Mouse (Mus musculus): Measurements from ENCODE around the gene Gm42791. TPM values are rescaled to one million over a fixed set of nuclear protein-coding genes. Genes with fewer than 3 reads are reported as not detected.

Gm42791 gene
- polyA plus RNA-seq, 1 experiment, result not detected

GRCm38 (mm10) chr5:148927717-148928223, 67.2 kb downstream of the Gm42791 start:
- no peaks in the 10 kb centered on the region for H3K36me3 ChIP-seq (ENCODE audit: control insufficient read depth, insufficient read depth, low read length)
- no peak overlapping the region; the same call in 1 of the 2 replicates for H3K4me3 ChIP-seq (ENCODE audit: control insufficient read depth, low read depth, low read length)
- H3K27me3 ChIP-seq (ENCODE audit: control insufficient read depth, insufficient read depth, low read length), result no peaks in the 10 kb centered on the region
- no peak for TF ChIP-seq CTCF (IDR thresholded peaks at IDR 0.05; ENCODE audit: control insufficient read depth, insufficient read depth, insufficient replicate concordance, low read depth, low read length)
- no peak for TF ChIP-seq POLR2A (IDR thresholded peaks at IDR 0.05; ENCODE audit: control insufficient read depth, low read depth, low read length)
- peaks cover 7% of the 10 kb centered on the region for H3K4me1 ChIP-seq (ENCODE audit: control insufficient read depth, insufficient read depth, low read length)
- H3K27ac ChIP-seq (ENCODE audit: control insufficient read depth, insufficient read depth, low read depth, low read length), result no peak overlapping the region

- peaks cover 5% of the 10 kb centered on the region for H3K4me1 ChIP-seq (ENCODE audit: control insufficient read depth, insufficient read depth, low read length)
- TF ChIP-seq CTCF (IDR thresholded peaks at IDR 0.05; ENCODE audit: control insufficient read depth, insufficient read depth, insufficient replicate concordance, low read depth, low read length), result no peak
- no peak for TF ChIP-seq POLR2A (IDR thresholded peaks at IDR 0.05; ENCODE audit: control insufficient read depth, low read depth, low read length)
- no peaks in the 10 kb centered on the region for H3K27me3 ChIP-seq (ENCODE audit: control insufficient read depth, insufficient read depth, low read length)
- H3K4me3 ChIP-seq (ENCODE audit: control insufficient read depth, low read depth, low read length), result no peak overlapping the region
- H3K36me3 ChIP-seq (ENCODE audit: control insufficient read depth, insufficient read depth, low read length), result no peaks in the 10 kb centered on the region; the same call in 1 of the 2 replicates
- H3K27ac ChIP-seq (ENCODE audit: control insufficient read depth, insufficient read depth, low read depth, low read length), result no peak overlapping the region
Observed at GRCm38 (mm10) chr5:148924586-148924985, 70.4 kb downstream of the Gm42791 start.

- Histone ChIP-seq H3K27me3 (ENCODE audit: control insufficient read depth, insufficient read depth, low read length) (no peaks in the 10 kb centered on the region), H3K4me3 (ENCODE audit: control insufficient read depth, low read depth, low read length) (no peak overlapping the region), H3K4me1 (ENCODE audit: control insufficient read depth, insufficient read depth, low read length) (peaks cover 2% of the 10 kb centered on the region), H3K27ac (ENCODE audit: control insufficient read depth, insufficient read depth, low read depth, low read length) (no peak overlapping the region), H3K36me3 (ENCODE audit: control insufficient read depth, insufficient read depth, low read length) (no peaks in the 10 kb centered on the region; the same call in 1 of the 2 replicates)
- no peak for TF ChIP-seq POLR2A (IDR thresholded peaks at IDR 0.05; ENCODE audit: control insufficient read depth, low read depth, low read length)
- no peak for TF ChIP-seq CTCF (IDR thresholded peaks at IDR 0.05; ENCODE audit: control insufficient read depth, insufficient read depth, insufficient replicate concordance, low read depth, low read length)
Observed at GRCm38 (mm10) chr5:148924051-148924450, 70.9 kb downstream of the Gm42791 start.

GRCm38 (mm10) chr5:148923408-148923807, 71.5 kb downstream of the Gm42791 start:
- Histone ChIP-seq H3K27me3 (ENCODE audit: control insufficient read depth, insufficient read depth, low read length) (no peaks in the 10 kb centered on the region), H3K27ac (ENCODE audit: control insufficient read depth, insufficient read depth, low read depth, low read length) (no peak overlapping the region), H3K4me3 (ENCODE audit: control insufficient read depth, low read depth, low read length) (no peak overlapping the region), H3K4me1 (ENCODE audit: control insufficient read depth, insufficient read depth, low read length) (peaks cover 2% of the 10 kb centered on the region), H3K36me3 (ENCODE audit: control insufficient read depth, insufficient read depth, low read length) (no peaks in the 10 kb centered on the region; the same call in none of the 2 replicates)
- TF ChIP-seq CTCF (IDR thresholded peaks at IDR 0.05; ENCODE audit: control insufficient read depth, insufficient read depth, insufficient replicate concordance, low read depth, low read length) (no peak), POLR2A (IDR thresholded peaks at IDR 0.05; ENCODE audit: control insufficient read depth, low read depth, low read length) (no peak)

- Histone ChIP-seq H3K4me1 (ENCODE audit: control insufficient read depth, insufficient read depth, low read length) (no peaks in the 10 kb centered on the region), H3K27me3 (ENCODE audit: control insufficient read depth, insufficient read depth, low read length) (no peaks in the 10 kb centered on the region), H3K4me3 (ENCODE audit: control insufficient read depth, low read depth, low read length) (no peak overlapping the region), H3K27ac (ENCODE audit: control insufficient read depth, insufficient read depth, low read depth, low read length) (no peak overlapping the region), H3K36me3 (ENCODE audit: control insufficient read depth, insufficient read depth, low read length) (no peaks in the 10 kb centered on the region; the same call in none of the 2 replicates)
- no peak for TF ChIP-seq POLR2A (IDR thresholded peaks at IDR 0.05; ENCODE audit: control insufficient read depth, low read depth, low read length)
- TF ChIP-seq CTCF (IDR thresholded peaks at IDR 0.05; ENCODE audit: control insufficient read depth, insufficient read depth, insufficient replicate concordance, low read depth, low read length), result no peak
Observed at GRCm38 (mm10) chr5:148922773-148923172, 72.2 kb downstream of the Gm42791 start.

GRCm38 (mm10) chr5:148918049-148918448, 76.9 kb downstream of the Gm42791 start:
- no peaks in the 10 kb centered on the region for H3K4me1 ChIP-seq (ENCODE audit: control insufficient read depth, insufficient read depth, low read length)
- TF ChIP-seq CTCF (IDR thresholded peaks at IDR 0.05; ENCODE audit: control insufficient read depth, insufficient read depth, insufficient replicate concordance, low read depth, low read length), result no peak
- TF ChIP-seq POLR2A (IDR thresholded peaks at IDR 0.05; ENCODE audit: control insufficient read depth, low read depth, low read length), result no peak
- no peaks in the 10 kb centered on the region; the same call in none of the 2 replicates for H3K36me3 ChIP-seq (ENCODE audit: control insufficient read depth, insufficient read depth, low read length)
- no peaks in the 10 kb centered on the region for H3K27me3 ChIP-seq (ENCODE audit: control insufficient read depth, insufficient read depth, low read length)
- no peak overlapping the region for H3K27ac ChIP-seq (ENCODE audit: control insufficient read depth, insufficient read depth, low read depth, low read length)
- H3K4me3 ChIP-seq (ENCODE audit: control insufficient read depth, low read depth, low read length), result no peak overlapping the region

- no peak overlapping the region for H3K27ac ChIP-seq (ENCODE audit: control insufficient read depth, insufficient read depth, low read depth, low read length)
- H3K27me3 ChIP-seq (ENCODE audit: control insufficient read depth, insufficient read depth, low read length), result no peaks in the 10 kb centered on the region
- no peaks in the 10 kb centered on the region for H3K4me1 ChIP-seq (ENCODE audit: control insufficient read depth, insufficient read depth, low read length)
- H3K36me3 ChIP-seq (ENCODE audit: control insufficient read depth, insufficient read depth, low read length), result no peaks in the 10 kb centered on the region; the same call in none of the 2 replicates
- TF ChIP-seq POLR2A (IDR thresholded peaks at IDR 0.05; ENCODE audit: control insufficient read depth, low read depth, low read length), result no peak
- no peak for TF ChIP-seq CTCF (IDR thresholded peaks at IDR 0.05; ENCODE audit: control insufficient read depth, insufficient read depth, insufficient replicate concordance, low read depth, low read length)
- H3K4me3 ChIP-seq (ENCODE audit: control insufficient read depth, low read depth, low read length), result no peak overlapping the region
Observed at GRCm38 (mm10) chr5:148916775-148917174, 78.2 kb downstream of the Gm42791 start.

All from testis, adult 2 months (tissue).